Mouse (Mus musculus) olfactory bulb, adult 2 months (tissue): Measurements from ENCODE around the gene Tor1b.

ENCODE experiments used
- CTCF ChIP-seq: fragments of 200-500 bp; IDR thresholded peaks from 2 replicates; pipeline ENCODE4 v1.5.1; 2012; ENCODE audit warnings: low read depth, mild to moderate bottlenecking, low read length, moderate library complexity; ENCODE audit not compliant: insufficient read depth
- POLR2A ChIP-seq: fragments of 200-500 bp; IDR thresholded peaks from 2 replicates; pipeline ENCODE4 v1.6.1; 2012; ENCODE audit warnings: mild to moderate bottlenecking, low read depth, low read length, moderate library complexity; ENCODE audit not compliant: insufficient read depth

GRCm38 (mm10) chr2:30952457-30952823, 319 bp upstream of the Tor1b start:
- TF ChIP-seq CTCF (no peak), POLR2A (no peak)
